Mouse (Mus musculus) stomach, embryonic 15.5 days (tissue): Measurements from ENCODE around the gene Ifnl3. TPM values are rescaled to one million over a fixed set of nuclear protein-coding genes. Genes with fewer than 3 reads are reported as not detected.

Source experiments
- ATAC-seq: fragments of 200-750 bp; cut with Nextera tagmentation; 2 replicates; pipeline ENCODE4 v1.8.0; 2017; ENCODE audit warnings: low read depth, moderate number of reproducible peaks, moderate TSS enrichment; ENCODE audit not compliant: insufficient read depth, low FRiP score
- H3K27ac ChIP-seq: fragments of 300-500 bp; sonication (generic); 2 replicates; pipeline ENCODE4 v1.5.1; 2015; ENCODE audit warnings: mild to moderate bottlenecking, inconsistent platforms
- H3K27me3 ChIP-seq: fragments of 300-500 bp; sonication (generic); replicated peaks from 2 replicates; pipeline ENCODE4 v1.6.1; 2015; ENCODE audit warnings: inconsistent platforms
- H3K36me3 ChIP-seq: fragments of 300-500 bp; sonication (generic); 2 replicates; pipeline ENCODE4 v1.6.1; 2015; ENCODE audit warnings: inconsistent platforms
- H3K4me1 ChIP-seq: fragments of 300-500 bp; sonication (generic); 2 replicates; pipeline ENCODE4 v1.6.1; 2015; ENCODE audit warnings: inconsistent platforms
- H3K4me2 ChIP-seq: fragments of 300-500 bp; sonication (generic); 2 replicates; pipeline ENCODE4 v1.6.1; 2015; ENCODE audit warnings: mild to moderate bottlenecking, inconsistent platforms
- H3K4me3 ChIP-seq: fragments of 300-500 bp; sonication (generic); replicated peaks from 2 replicates; pipeline ENCODE4 v1.5.1; 2015; ENCODE audit warnings: inconsistent platforms
- H3K9ac ChIP-seq: fragments of 300-500 bp; sonication (generic); 2 replicates; pipeline ENCODE4 v1.6.1; 2015; ENCODE audit warnings: inconsistent platforms
- H3K9me3 ChIP-seq: fragments of 300-500 bp; sonication (generic); 2 replicates; pipeline ENCODE4 v1.6.1; 2016; ENCODE audit warnings: inconsistent platforms
- WGBS: fragments of 180-500 bp; shearing (Covaris S2); methylation state at CpG from one replicate; pipeline ENCODE4 v1.1.7; 2015; 5-methylcytosine and 5-hydroxymethylcytosine counted together
- microRNA-seq: library from miRNA; unstranded; fragments of <30 nt; microRNA quantifications from one replicate; pipeline ENCODE4, GENCODE M21; 2016
- polyA plus RNA-seq: library from polyadenylated mRNA; unstranded; fragments of >200 nt; fragmentation: Nextera tagmentation; extraction: Ambion mirVana; gene quantifications from 2 replicates; pipeline ENCODE4 v1.2.1, GENCODE M21; 2015

The Ifnl3 gene
- polyA plus RNA-seq, 1 experiment from 2014 or later, result not detected

GRCm38 (mm10) chr7:28568253-28568652 lies 45.6 kb downstream of the Ifnl3 start:
- H3K9me3 ChIP-seq, result no peaks in the 10 kb centered on the region
- peaks cover 33% of the 10 kb centered on the region for H3K36me3 ChIP-seq

GRCm38 (mm10) chr7:28570291-28570981 lies 47.8 kb downstream of the Ifnl3 start:
- 52% methylated on average over 12 of the region's 12 CpGs for WGBS
- Histone ChIP-seq H3K27me3 (no peaks in the 10 kb centered on the region), H3K4me1 (peaks cover 51% of the 10 kb centered on the region), H3K4me3 (no peak overlapping the region), H3K27ac (peak overlapping the region; percentile 95), H3K9me3 (no peaks in the 10 kb centered on the region), H3K9ac (no peak overlapping the region), H3K36me3 (peaks cover 19% of the 10 kb centered on the region), H3K4me2 (peak overlapping the region; percentile 43)
- ATAC-seq, result peak; percentile 84

More at GRCm38 (mm10) chr7:28568253-28568652, 45.6 kb downstream of the Ifnl3 start:
- Histone ChIP-seq H3K9ac (no peak overlapping the region), H3K4me1 (peaks cover 36% of the 10 kb centered on the region), H3K27me3 (no peaks in the 10 kb centered on the region), H3K27ac (peak overlapping the region; percentile 7; the same call in 1 of the 2 replicates), H3K4me3 (no peak overlapping the region), H3K4me2 (no peak overlapping the region)
- no peak for ATAC-seq

- Histone ChIP-seq H3K9ac (no peak overlapping the region), H3K27ac (peak overlapping the region; percentile 95), H3K4me3 (no peak overlapping the region), H3K9me3 (no peaks in the 10 kb centered on the region), H3K4me2 (peak overlapping the region; percentile 43), H3K4me1 (peaks cover 55% of the 10 kb centered on the region), H3K27me3 (no peaks in the 10 kb centered on the region), H3K36me3 (peaks cover 16% of the 10 kb centered on the region)
- ATAC-seq, result peak; percentile 6; the same call in 1 of the 2 replicates
- 37% methylated on average over 5 of the region's 5 CpGs for WGBS
These were observed 48.5 kb downstream of the Ifnl3 start for GRCm38 (mm10) chr7:28570982-28571682.

DNA sequence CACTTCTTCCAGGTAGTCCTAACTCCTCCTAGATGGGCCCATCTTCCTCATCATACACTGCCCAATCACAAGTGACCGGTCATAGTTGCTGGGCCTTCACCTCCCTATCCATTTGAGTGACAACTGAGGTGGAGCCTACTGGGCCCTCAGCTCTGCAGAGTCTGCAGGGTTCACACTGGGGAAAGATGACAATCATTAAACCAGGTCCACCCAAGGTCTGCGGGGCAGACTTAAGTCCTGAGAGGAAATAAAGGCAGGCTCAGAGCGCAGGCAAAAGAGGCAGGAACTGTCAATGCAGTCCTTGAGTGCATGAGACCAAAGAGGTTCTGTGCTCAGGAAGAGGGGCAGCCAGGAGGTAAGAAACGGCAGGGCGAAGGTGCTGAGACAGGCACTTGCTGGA lies 50.1 kb downstream of the Ifnl3 start:
- H3K4me3 ChIP-seq, result no peak overlapping the region
- peaks cover 70% of the 10 kb centered on the region for H3K4me1 ChIP-seq
- WGBS, result 74% methylated on average over 5 of the region's 5 CpGs
- H3K9me3 ChIP-seq, result no peaks in the 10 kb centered on the region
- no peak overlapping the region for H3K9ac ChIP-seq
- H3K36me3 ChIP-seq, result peaks cover 4% of the 10 kb centered on the region
- H3K4me2 ChIP-seq, result no peak overlapping the region
- ATAC-seq, result no peak
- H3K27me3 ChIP-seq, result no peaks in the 10 kb centered on the region
- peak overlapping the region; percentile 95 for H3K27ac ChIP-seq

- Histone ChIP-seq H3K9me3 (no peaks in the 10 kb centered on the region), H3K4me3 (no peak overlapping the region), H3K27me3 (no peaks in the 10 kb centered on the region), H3K4me2 (no peak overlapping the region), H3K36me3 (no peaks in the 10 kb centered on the region; the same call in 1 of the 2 replicates), H3K9ac (no peak overlapping the region), H3K4me1 (peaks cover 75% of the 10 kb centered on the region), H3K27ac (peak overlapping the region; percentile 95; the same call in 1 of the 2 replicates)
- ATAC-seq, result no peak
- WGBS, result 91% methylated on average over 3 of the region's 3 CpGs
These were observed 50.6 kb downstream of the Ifnl3 start for GRCm38 (mm10) chr7:28573236-28573635.

Small RNA genes within 50 kb of the gene (microRNA-seq; reads per million reads assigned to microRNA genes)
- gene Mir7049, result not detected

Other genes with a start within 250 kb of the Ifnl3 start
- gene Eid2b, start 245.1 kb upstream of the Ifnl3 start, polyA plus RNA-seq, result 11.5 and 12.0 TPM in 2 replicates
- gene Selenov, start 231.7 kb upstream of the Ifnl3 start, polyA plus RNA-seq, result 0.30 and 0.59 TPM in 2 replicates
- gene Dll3, start 220.6 kb upstream of the Ifnl3 start, polyA plus RNA-seq, result 3.8 and 3.9 TPM in 2 replicates
- 137 and 138 TPM in 2 replicates for gene Timm50, start 210.8 kb upstream of the Ifnl3 start, polyA plus RNA-seq
- gene Supt5, start 184.1 kb upstream of the Ifnl3 start, polyA plus RNA-seq, result 70.6 and 84.4 TPM in 2 replicates
- 826 and 1,031 TPM in 2 replicates for gene Rps16, start 172.2 kb upstream of the Ifnl3 start, polyA plus RNA-seq
- gene Plekhg2, start 150.2 kb upstream of the Ifnl3 start, polyA plus RNA-seq, result 48.4 and 52.3 TPM in 2 replicates
- 20.2 and 21.4 TPM in 2 replicates for gene Zfp36, start 142.6 kb upstream of the Ifnl3 start, polyA plus RNA-seq
- gene Med29, start 130.1 kb upstream of the Ifnl3 start, polyA plus RNA-seq, result 44.8 and 47.4 TPM in 2 replicates
- gene Paf1, start 129.9 kb upstream of the Ifnl3 start, polyA plus RNA-seq, result 76.5 and 79.0 TPM in 2 replicates
- gene Gmfg, start 85.4 kb upstream of the Ifnl3 start, polyA plus RNA-seq, result 21.0 and 23.5 TPM in 2 replicates
- 3.0 and 3.5 TPM in 2 replicates for gene Lrfn1, start 70.9 kb upstream of the Ifnl3 start, polyA plus RNA-seq
- gene Ifnl2, start 12.4 kb upstream of the Ifnl3 start, polyA plus RNA-seq, result not detected in 2 replicates
- 103 and 114 TPM in 2 replicates for gene Sycn, start 18.0 kb downstream of the Ifnl3 start, polyA plus RNA-seq
- 2.4 and 6.1 TPM in 2 replicates for gene Nccrp1, start 24.4 kb downstream of the Ifnl3 start, polyA plus RNA-seq
- 18.5 and 22.1 TPM in 2 replicates for gene Samd4b, start 75.3 kb downstream of the Ifnl3 start, polyA plus RNA-seq
- gene Pak4, start 75.3 kb downstream of the Ifnl3 start, polyA plus RNA-seq, result 50.2 and 56.0 TPM in 2 replicates
- gene Acp7, start 108.5 kb downstream of the Ifnl3 start, polyA plus RNA-seq, result 0.08 TPM in 1 of 2 replicates, not detected in the other
- 4.3 and 4.8 TPM in 2 replicates for gene Fbxo27, start 170.0 kb downstream of the Ifnl3 start, polyA plus RNA-seq
- gene Fbxo17, start 194.0 kb downstream of the Ifnl3 start, polyA plus RNA-seq, result 8.0 and 8.9 TPM in 2 replicates
- 138 and 143 TPM in 2 replicates for gene Mrps12, start 219.0 kb downstream of the Ifnl3 start, polyA plus RNA-seq
- gene Sars2, start 219.2 kb downstream of the Ifnl3 start, polyA plus RNA-seq, result 20.8 and 26.2 TPM in 2 replicates
- 0.19 TPM in 1 of 2 replicates, not detected in the other for gene Ccer2, start 233.3 kb downstream of the Ifnl3 start, polyA plus RNA-seq
- 56.9 and 57.8 TPM in 2 replicates for gene Sirt2, start 243.9 kb downstream of the Ifnl3 start, polyA plus RNA-seq
- gene Nfkbib, start 244.7 kb downstream of the Ifnl3 start, polyA plus RNA-seq, result 38.7 and 40.1 TPM in 2 replicates